ENCODE assay signal across 23 mouse cellular contexts in genomic region chr3:152523315-152523638, GRCm38 (mm10).
DNase-seq lines count a peak whose midpoint lies in the region; ATAC-seq and TF ChIP-seq lines count a peak whose summit lies in the region.
"Had no signal": no experiment of that assay in that cellular context is flagged by ENCODE, and none has a peak within 500 bp of the region (broad histone marks: within the 10 kb centered on the region; RNA-seq: fewer than 3 reads in every experiment).

No protein-coding gene starts in this region.

- no peaks in the 10 kb centered on the region for H3K27me3 ChIP-seq in intestine, embryonic 14.5 days (replicated peaks; ENCODE audit: control insufficient read depth, insufficient read depth, low read length)
- no peaks in the 10 kb centered on the region for H3K27me3 ChIP-seq in intestine, postnatal 0 days (replicated peaks; ENCODE audit: control insufficient read depth, insufficient read depth, low read length)
- no peaks in the 10 kb centered on the region for H3K27me3 ChIP-seq in thymus, adult 2 months (ENCODE audit: control insufficient read depth, insufficient read depth, low read length)
- H3K27me3 ChIP-seq in limb, embryonic 14.5 days (ENCODE audit: control insufficient read depth, insufficient read depth, low read length), result no peaks in the 10 kb centered on the region
- H3K27me3 ChIP-seq: heart, embryonic 15.5 days; hindbrain, embryonic 12.5 days; Patski had no signal

- no peak overlapping the region for H3K9ac ChIP-seq in intestine, embryonic 14.5 days (ENCODE audit: low read length)
- no peak overlapping the region for H3K9ac ChIP-seq in intestine, postnatal 0 days (ENCODE audit: low read depth, low read length)
- no peak overlapping the region for H3K9ac ChIP-seq in limb, embryonic 14.5 days (ENCODE audit: low read depth, low read length, severe bottlenecking)
- H3K9ac ChIP-seq: heart, embryonic 15.5 days; hindbrain, embryonic 12.5 days had no signal

- WGBS in intestine, embryonic 14.5 days, result 24% methylated on average over 4 of the region's 4 CpGs
- 49% methylated on average over 4 of the region's 4 CpGs for WGBS in intestine, postnatal 0 days
- 71% methylated on average over 4 of the region's 4 CpGs for WGBS in thymus, adult 2 months
- 28% methylated on average over 4 of the region's 4 CpGs for WGBS in limb, embryonic 14.5 days

- no peak for TF ChIP-seq POLR2A in thymus, adult 2 months (IDR thresholded peaks at IDR 0.05; ENCODE audit: control insufficient read depth, extremely low read depth, insufficient read depth, low read length, poor library complexity)
- TF ChIP-seq POLR2A in limb, embryonic 14.5 days (IDR thresholded peaks at IDR 0.05; ENCODE audit: borderline replicate concordance, extremely low read depth, insufficient read depth, insufficient read length), result no peak

- no peaks in the 10 kb centered on the region for H3K36me3 ChIP-seq in intestine, embryonic 14.5 days (ENCODE audit: control insufficient read depth, insufficient read depth, low read length)
- no peaks in the 10 kb centered on the region for H3K36me3 ChIP-seq in intestine, postnatal 0 days (ENCODE audit: control insufficient read depth, insufficient read depth)
- no peaks in the 10 kb centered on the region for H3K36me3 ChIP-seq in thymus, adult 2 months (ENCODE audit: control insufficient read depth, insufficient read depth, low read length)
- no peaks in the 10 kb centered on the region for H3K36me3 ChIP-seq in limb, embryonic 14.5 days (ENCODE audit: control insufficient read depth, insufficient read depth, low read length)
- H3K36me3 ChIP-seq: embryonic facial prominence, embryonic 10.5 days; forebrain, embryonic 10.5 days; heart, embryonic 15.5 days; hindbrain, embryonic 12.5 days had no signal

- ATAC-seq in intestine, embryonic 14.5 days (replicated peaks; ENCODE audit: low FRiP score, low TSS enrichment, low read depth), result peak; percentile 66; the same call in 1 of the 2 replicates
- no peak for ATAC-seq in intestine, postnatal 0 days
- ATAC-seq in limb, embryonic 14.5 days (ENCODE audit: low FRiP score, low read depth), result no peak
- ATAC-seq: activated CD4-positive, CD25-positive, alpha-beta regulatory T cell, adult 4 months; forebrain, embryonic 14.5 days; hindbrain, embryonic 16.5 days; Patski had no signal

- no peak overlapping the region for H3K4me3 ChIP-seq in intestine, embryonic 14.5 days (ENCODE audit: low read depth, low read length)
- H3K4me3 ChIP-seq in intestine, postnatal 0 days (ENCODE audit: low read depth, low read length), result no peak overlapping the region
- no peak overlapping the region for H3K4me3 ChIP-seq in thymus, adult 2 months (ENCODE audit: control insufficient read depth, insufficient read depth, low read length)
- no peak overlapping the region for H3K4me3 ChIP-seq in limb, embryonic 14.5 days (replicated peaks; ENCODE audit: low read length)
- H3K4me3 ChIP-seq: embryonic facial prominence, embryonic 10.5 days; erythroblast, embryonic 14.5 days; forebrain, embryonic 10.5 days; heart, adult 2 months; heart, embryonic 15.5 days; hindbrain, embryonic 12.5 days had no signal

- no peaks in the 10 kb centered on the region for H3K4me1 ChIP-seq in intestine, embryonic 14.5 days (replicated peaks; ENCODE audit: control insufficient read depth, insufficient read depth, low read length)
- no peaks in the 10 kb centered on the region for H3K4me1 ChIP-seq in intestine, postnatal 0 days (replicated peaks; ENCODE audit: control insufficient read depth, insufficient read depth, low read length)
- H3K4me1 ChIP-seq in thymus, adult 2 months (replicated peaks; ENCODE audit: control insufficient read depth, insufficient read depth, low read length), result 0 out of 2 replicates have a peak, but pooled peaks cover 4% of the 10 kb centered on the region
- peaks cover 7% of the 10 kb centered on the region for H3K4me1 ChIP-seq in limb, embryonic 14.5 days (ENCODE audit: control insufficient read depth, insufficient read depth, low read length)
- H3K4me1 ChIP-seq: forebrain, embryonic 10.5 days; heart, embryonic 15.5 days; hindbrain, embryonic 12.5 days had no signal

- no peak overlapping the region for H3K4me2 ChIP-seq in intestine, embryonic 14.5 days (ENCODE audit: low read length)
- no peak overlapping the region for H3K4me2 ChIP-seq in intestine, postnatal 0 days (replicated peaks; ENCODE audit: low read depth)
- H3K4me2 ChIP-seq in limb, embryonic 14.5 days (replicated peaks; ENCODE audit: low read depth, low read length, severe bottlenecking), result no peak overlapping the region
- H3K4me2 ChIP-seq: heart, embryonic 11.5 days; heart, embryonic 15.5 days; hindbrain, embryonic 12.5 days had no signal

- H3K9me3 ChIP-seq in intestine, embryonic 14.5 days (ENCODE audit: control insufficient read depth, low read length), result no peaks in the 10 kb centered on the region
- no peaks in the 10 kb centered on the region for H3K9me3 ChIP-seq in intestine, postnatal 0 days (ENCODE audit: control insufficient read depth)
- no peaks in the 10 kb centered on the region for H3K9me3 ChIP-seq in limb, embryonic 14.5 days (ENCODE audit: control insufficient read depth, low read length)
- H3K9me3 ChIP-seq: embryonic facial prominence, embryonic 10.5 days; heart, embryonic 15.5 days; hindbrain, embryonic 12.5 days had no signal

- no peak for DNase-seq in intestine, embryonic 14.5 days (ENCODE audit: low spot score)
- DNase-seq in thymus, adult 2 months, result no peak
- DNase-seq in thymus, postnatal 36 days, result no peak
- DNase-seq in limb, embryonic 14.5 days (ENCODE audit: low spot score), result no peak
- no peak for DNase-seq in frontal cortex, postnatal 36 days (ENCODE audit: low spot score in 2 of 2)
- DNase-seq: adrenal gland, postnatal 14 days; cerebellum, adult 11-12 months; cerebellum, adult 9-10 months; cerebellum, postnatal 25 days; gastrocnemius, postnatal 10 days; heart, adult 2 months; heart, postnatal 36 days had no signal

- no peak overlapping the region for H3K27ac ChIP-seq in intestine, embryonic 14.5 days (ENCODE audit: low read depth)
- no peak overlapping the region for H3K27ac ChIP-seq in intestine, postnatal 0 days (ENCODE audit: low read depth, low read length)
- peak overlapping the region; percentile 5; the same call in 1 of the 2 replicates for H3K27ac ChIP-seq in thymus, adult 2 months (ENCODE audit: control insufficient read depth, insufficient read depth, low read length)
- peak overlapping the region; percentile 9; the same call in 1 of the 2 replicates for H3K27ac ChIP-seq in limb, embryonic 14.5 days (replicated peaks; ENCODE audit: low read depth, low read length)
- H3K27ac ChIP-seq: embryonic facial prominence, embryonic 10.5 days; forebrain, embryonic 10.5 days; heart, adult 2 months; heart, embryonic 15.5 days; hindbrain, embryonic 12.5 days had no signal

- TF ChIP-seq CTCF in intestine, postnatal 0 days (IDR thresholded peaks at IDR 0.05; ENCODE audit: low read depth), result no peak
- TF ChIP-seq CTCF in thymus, adult 2 months (IDR thresholded peaks at IDR 0.05; ENCODE audit: borderline replicate concordance, control insufficient read depth, extremely low read depth, insufficient read depth, low read length, poor library complexity), result no peak

Comparison
In these comparisons a context has a peak if more than half of its experiments do, and no peak if none do; other contexts are left out.
1. H3K27ac ChIP-seq: peak in thymus, adult 2 months (single experiment) and limb, embryonic 14.5 days (single experiment); none in intestine, embryonic 14.5 days (single experiment) and intestine, postnatal 0 days (single experiment).